Mouse (Mus musculus) bone marrow macrophage, adult 2 months (primary cell): ENCODE data around the gene Pmis2.

ENCODE experiments used
- CTCF ChIP-seq: IDR thresholded peaks from 2 replicates; pipeline ENCODE4 v1.5.1; 2012; ENCODE audit warnings: low read depth, mild to moderate bottlenecking, low read length, moderate library complexity
- POLR2A ChIP-seq: IDR thresholded peaks from 2 replicates; pipeline ENCODE4 v1.6.1; 2012; ENCODE audit warnings: mild to moderate bottlenecking, low read depth, low read length, borderline replicate concordance

DNA sequence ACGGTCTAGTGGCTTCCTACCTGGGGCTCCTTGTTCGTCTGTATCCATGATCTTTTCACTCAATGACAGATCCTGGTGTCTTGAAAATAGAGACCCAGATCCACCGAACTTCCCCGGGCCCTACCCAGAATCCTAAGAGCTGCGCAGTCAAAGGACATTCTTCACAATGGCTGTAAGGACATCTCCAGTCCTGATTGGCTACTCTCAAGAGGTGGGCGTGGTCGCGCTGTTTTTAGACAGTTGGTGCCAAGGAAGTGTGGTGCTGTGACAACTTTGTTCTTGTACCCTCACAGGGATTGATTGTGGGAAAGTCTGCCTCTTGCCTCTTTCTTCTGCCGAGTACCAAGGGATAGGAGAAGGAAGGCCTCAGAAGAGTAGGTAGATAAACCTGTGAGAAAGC, at the start of gene Pmis2:
- no peak for TF ChIP-seq CTCF
- no peak for TF ChIP-seq POLR2A
